Mouse (Mus musculus): Measurements from ENCODE around the gene Olfr519. TPM values are rescaled to one million over a fixed set of nuclear protein-coding genes. Genes with fewer than 3 reads are reported as not detected.

Olfr519 gene
- total RNA-seq (2018; cell fraction: chromatin; rRNA removed), result not detected
- not detected for total RNA-seq (2018; cell fraction: cytosol; rRNA removed)
- not detected for total RNA-seq (2018; cell fraction: nucleus; rRNA removed)
- not detected in 3 replicates for polyA plus RNA-seq (2018)

DNA sequence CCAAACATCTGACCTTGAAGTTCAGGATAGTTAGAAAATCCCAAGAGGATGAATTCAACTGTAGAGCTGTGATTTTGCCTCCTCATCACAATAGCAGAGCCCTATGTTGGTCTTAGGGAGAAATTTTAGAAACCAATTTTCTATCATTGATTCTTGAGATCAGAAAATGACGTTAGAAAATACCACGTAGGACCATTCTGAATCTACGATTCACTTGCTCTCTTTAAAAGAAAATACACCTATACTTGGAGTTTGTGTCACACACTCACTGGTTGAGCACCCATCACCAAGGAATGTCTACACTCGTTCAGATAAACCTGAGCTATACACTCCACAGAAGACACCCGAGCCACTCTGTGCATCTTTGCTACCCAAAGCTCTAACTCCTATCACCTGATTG is at the start of gene Olfr519:
TSS of gene Olfr519 (minus strand) at position 101 of the 400 bp plus-strand sequence.
- Histone ChIP-seq H3K79me2 (ENCODE audit: inconsistent target) (no peaks in the 10 kb centered on the region), H3K27ac (no peak within 1 kb of the TSS), H3K36me3 (ENCODE audit: inconsistent target) (no peaks in the 10 kb centered on the region), H3K4me3 (ENCODE audit: inconsistent target) (no peak within 1 kb of the TSS)
- 94% methylated on average over 5 of the region's 5 CpGs for WGBS (ENCODE audit: missing documents)

DNA sequence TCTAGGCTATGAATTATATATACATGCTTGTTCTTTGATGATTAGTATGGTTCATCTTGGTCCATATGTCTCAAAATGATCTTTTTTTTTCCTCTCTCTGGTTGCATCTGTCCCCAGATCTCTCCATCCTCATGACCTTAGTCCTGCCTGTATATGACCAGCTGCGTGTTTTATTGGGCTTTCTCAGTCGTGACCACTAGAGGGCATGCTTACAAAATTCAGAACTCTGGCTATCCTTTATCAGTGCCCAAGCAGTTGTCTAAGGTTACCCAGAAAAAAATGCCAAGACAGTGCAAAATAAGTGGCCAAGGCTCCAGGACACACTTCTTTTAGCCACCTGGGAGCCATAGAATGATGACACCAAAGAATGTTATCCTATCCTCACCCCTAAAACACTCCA is 49.8 kb upstream of the Olfr519 start:
- H3K4me3 ChIP-seq (ENCODE audit: inconsistent target), result no peak overlapping the region
- 0% methylated on average over 2 of the region's 2 CpGs for WGBS (ENCODE audit: missing documents)
- no peak overlapping the region for H3K27ac ChIP-seq
- no peaks in the 10 kb centered on the region for H3K79me2 ChIP-seq (ENCODE audit: inconsistent target)
- H3K36me3 ChIP-seq (ENCODE audit: inconsistent target), result peaks cover 42% of the 10 kb centered on the region

DNA sequence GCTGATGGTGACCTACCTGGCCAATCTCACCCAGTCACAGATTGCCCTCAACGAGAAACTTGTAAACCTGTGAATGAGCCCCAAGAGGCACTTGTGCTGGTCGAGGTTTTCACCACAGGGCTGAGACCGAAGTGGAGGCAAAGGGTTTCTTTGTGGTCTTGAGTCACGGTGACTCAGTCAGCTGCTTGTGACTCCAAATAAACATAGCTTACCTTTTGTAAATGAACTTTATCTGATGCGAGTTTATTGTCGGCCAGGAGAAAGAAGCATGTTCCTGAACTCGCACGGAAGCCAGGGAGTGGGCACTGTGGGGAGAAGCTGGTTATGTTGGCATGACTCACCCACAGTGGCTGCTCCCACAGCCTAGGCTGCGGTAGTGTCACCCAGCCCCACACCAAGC is 47.2 kb upstream of the Olfr519 start:
- H3K36me3 ChIP-seq (ENCODE audit: inconsistent target), result peaks cover 61% of the 10 kb centered on the region
- peaks cover 12% of the 10 kb centered on the region for H3K79me2 ChIP-seq (ENCODE audit: inconsistent target)
- no peak overlapping the region for H3K4me3 ChIP-seq (ENCODE audit: inconsistent target)
- no peak overlapping the region for H3K27ac ChIP-seq
- 90% methylated on average over 9 of the region's 9 CpGs for WGBS (ENCODE audit: missing documents)

DNA sequence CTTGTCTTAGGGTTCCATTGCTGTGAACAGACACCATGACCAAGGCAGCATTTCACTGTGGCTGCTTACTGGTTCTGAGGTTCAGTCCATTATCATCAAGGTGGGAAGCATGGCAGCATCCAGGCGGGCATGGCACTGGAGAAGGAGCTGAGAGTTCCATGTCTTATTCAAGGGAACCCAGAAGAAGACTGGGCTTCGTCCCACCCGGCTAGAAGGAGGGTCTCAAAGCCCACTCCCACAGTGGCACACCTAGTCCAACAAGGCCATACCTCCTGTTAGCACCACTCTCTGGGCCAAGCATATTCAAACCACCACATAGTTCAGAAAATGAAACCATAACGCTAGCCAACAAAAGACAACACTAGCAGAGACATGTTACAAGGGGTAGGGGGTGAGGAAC is 42.4 kb upstream of the Olfr519 start:
- H3K4me3 ChIP-seq (ENCODE audit: inconsistent target), result no peak overlapping the region
- H3K79me2 ChIP-seq (ENCODE audit: inconsistent target), result peaks cover 31% of the 10 kb centered on the region
- 97% methylated on average over 4 of the region's 4 CpGs for WGBS (ENCODE audit: missing documents)
- H3K27ac ChIP-seq, result no peak overlapping the region
- H3K36me3 ChIP-seq (ENCODE audit: inconsistent target), result peaks cover 45% of the 10 kb centered on the region

DNA sequence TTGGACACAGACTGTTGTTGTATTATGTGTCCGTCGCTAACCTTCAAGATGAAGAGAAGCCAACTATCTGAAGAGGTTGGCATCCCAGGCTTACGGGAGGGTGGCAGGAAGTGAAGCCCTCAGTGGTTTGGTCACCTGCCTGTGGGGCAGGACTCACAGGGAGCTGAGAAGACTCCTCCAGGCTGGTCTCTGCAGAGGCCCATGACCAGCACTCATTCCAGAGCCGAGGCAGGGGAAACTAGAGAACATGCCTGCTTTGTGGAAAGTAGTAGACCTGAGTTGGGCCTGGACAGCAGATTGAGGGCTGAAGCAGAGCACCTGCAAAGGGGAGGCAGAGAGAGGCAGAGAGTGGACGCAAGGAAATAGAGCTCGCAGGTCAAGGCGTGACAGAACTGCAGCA is 41.2 kb upstream of the Olfr519 start:
- WGBS (ENCODE audit: missing documents), result 76% methylated on average over 7 of the region's 7 CpGs
- peaks cover 31% of the 10 kb centered on the region for H3K79me2 ChIP-seq (ENCODE audit: inconsistent target)
- H3K36me3 ChIP-seq (ENCODE audit: inconsistent target), result peaks cover 33% of the 10 kb centered on the region
- H3K27ac ChIP-seq, result no peak overlapping the region
- H3K4me3 ChIP-seq (ENCODE audit: inconsistent target), result peak overlapping the region; percentile 87

DNA sequence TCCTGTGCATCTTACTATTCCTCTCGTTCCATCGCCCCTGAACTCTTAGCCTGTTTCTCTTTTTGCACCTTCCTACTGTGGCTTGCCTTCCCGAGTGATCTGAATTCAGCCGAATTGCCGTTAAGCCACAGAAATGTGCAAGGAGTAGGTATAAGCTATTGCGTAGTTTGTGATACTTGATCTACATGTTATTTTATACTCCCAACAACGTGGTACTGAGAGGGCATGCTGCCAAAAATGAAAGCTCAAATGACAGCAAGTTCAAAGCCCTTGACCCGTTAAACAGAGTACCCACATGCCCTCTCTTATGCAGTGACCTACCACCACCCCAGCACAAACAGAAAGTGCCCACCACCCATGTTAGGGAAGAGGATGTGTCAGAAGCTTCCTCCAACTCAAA is 40.6 kb upstream of the Olfr519 start:
- Histone ChIP-seq H3K36me3 (ENCODE audit: inconsistent target) (peaks cover 27% of the 10 kb centered on the region), H3K79me2 (ENCODE audit: inconsistent target) (peaks cover 31% of the 10 kb centered on the region), H3K27ac (0 out of 2 replicates have a peak overlapping the region, but pooled peaks have one; percentile 15), H3K4me3 (ENCODE audit: inconsistent target) (peak overlapping the region; percentile 87)
- 0% methylated on average over 8 of the region's 8 CpGs for WGBS (ENCODE audit: missing documents)

DNA sequence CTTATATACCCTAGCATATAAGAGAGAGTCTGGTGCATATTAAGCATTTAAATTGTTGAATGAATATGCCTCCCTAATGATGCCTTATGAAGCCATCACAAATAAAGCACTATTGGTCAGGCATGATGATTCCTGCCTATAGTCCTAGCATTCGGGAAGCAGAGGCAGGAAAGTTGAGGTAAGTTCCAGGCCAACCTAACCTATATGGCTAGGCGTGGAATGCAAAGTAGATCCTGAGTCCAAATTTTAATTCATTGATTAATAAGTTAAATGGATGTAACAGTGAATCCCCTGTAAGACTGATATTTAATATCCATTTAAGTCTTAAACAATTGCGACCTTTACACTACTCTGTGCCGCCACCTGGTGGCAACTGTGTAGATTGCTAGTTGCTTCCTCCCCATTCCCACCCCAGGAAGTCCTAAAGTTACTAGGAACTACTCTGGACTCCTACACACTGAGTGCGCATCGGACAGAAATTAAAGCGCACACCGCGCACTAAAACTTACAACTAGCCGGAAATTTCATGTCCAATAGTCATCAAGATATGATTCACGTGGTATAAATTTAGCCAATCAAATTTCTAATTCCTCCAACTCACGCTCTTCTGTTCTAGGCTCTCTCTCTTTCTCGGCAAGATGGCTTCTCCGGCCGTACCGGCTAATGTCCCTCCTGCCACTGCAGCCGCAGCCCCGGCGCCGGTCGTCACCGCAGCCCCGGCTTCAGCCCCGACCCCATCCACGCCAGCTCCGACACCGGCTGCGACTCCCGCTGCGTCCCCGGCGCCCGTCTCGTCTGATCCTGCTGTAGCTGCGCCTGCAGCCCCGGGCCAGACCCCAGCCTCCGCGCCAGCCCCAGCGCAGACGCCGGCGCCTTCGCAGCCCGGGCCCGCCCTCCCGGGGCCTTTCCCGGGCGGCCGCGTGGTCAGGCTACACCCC is 39.8 kb upstream of the Olfr519 start, which contains the start of gene Eif3f:
TSS of gene Eif3f (plus strand) at position 624 of the 938 bp plus-strand sequence.
- 0 out of 2 replicates have a peak within 1 kb of the TSS, but pooled peaks have one; percentile 15 for H3K27ac ChIP-seq
- H3K4me3 ChIP-seq (ENCODE audit: inconsistent target), result peak within 1 kb of the TSS; percentile 87
- H3K79me2 ChIP-seq (ENCODE audit: inconsistent target), result peaks cover 31% of the 10 kb centered on the region
- H3K36me3 ChIP-seq (ENCODE audit: inconsistent target), result peaks cover 19% of the 10 kb centered on the region
- 2% methylated on average over 49 of the region's 50 CpGs for WGBS (ENCODE audit: missing documents)

DNA sequence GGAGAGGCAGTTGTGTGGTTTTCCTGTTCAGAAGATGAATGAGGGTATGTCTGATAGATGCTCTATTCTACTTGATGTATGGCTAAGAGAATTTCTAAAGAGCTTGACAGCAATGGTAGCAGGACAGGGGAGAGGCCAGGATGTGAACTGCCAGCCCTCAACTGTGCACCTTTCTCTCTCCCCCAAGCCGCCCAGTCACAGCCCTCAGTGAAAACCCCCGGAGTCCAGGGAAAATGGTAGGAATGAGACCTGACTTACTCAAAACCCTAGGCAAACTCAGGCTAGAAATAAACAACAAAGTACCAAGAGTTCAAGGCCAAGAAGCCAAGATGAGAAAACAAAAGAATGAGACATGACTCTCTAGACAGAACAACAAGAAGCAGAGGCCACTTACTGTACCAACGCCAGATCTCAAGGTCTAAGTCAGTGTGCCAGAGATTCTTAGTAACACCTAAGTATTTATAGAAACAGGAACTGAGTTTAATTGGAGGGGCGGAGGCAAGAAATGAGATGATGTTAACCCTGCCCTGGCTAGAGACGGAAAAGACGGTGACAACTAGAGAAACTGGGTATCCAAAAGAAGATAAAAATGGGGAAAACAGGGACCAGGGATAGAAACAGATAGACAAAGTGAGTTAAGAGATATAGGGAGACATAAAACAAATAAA is 35.6 kb upstream of the Olfr519 start, which contains the start of gene Nlrp10:
TSS of gene Nlrp10 (minus strand) at position 453 of the 668 bp plus-strand sequence.
- 11% methylated on average over 6 of the region's 6 CpGs for WGBS (ENCODE audit: missing documents)
- Histone ChIP-seq H3K4me3 (ENCODE audit: inconsistent target) (peak within 1 kb of the TSS; percentile 22; the same call in 1 of the 2 replicates), H3K79me2 (ENCODE audit: inconsistent target) (peaks cover 3% of the 10 kb centered on the region), H3K36me3 (ENCODE audit: inconsistent target) (no peaks in the 10 kb centered on the region), H3K27ac (peak within 1 kb of the TSS; percentile 35; the same call in 1 of the 2 replicates)

DNA sequence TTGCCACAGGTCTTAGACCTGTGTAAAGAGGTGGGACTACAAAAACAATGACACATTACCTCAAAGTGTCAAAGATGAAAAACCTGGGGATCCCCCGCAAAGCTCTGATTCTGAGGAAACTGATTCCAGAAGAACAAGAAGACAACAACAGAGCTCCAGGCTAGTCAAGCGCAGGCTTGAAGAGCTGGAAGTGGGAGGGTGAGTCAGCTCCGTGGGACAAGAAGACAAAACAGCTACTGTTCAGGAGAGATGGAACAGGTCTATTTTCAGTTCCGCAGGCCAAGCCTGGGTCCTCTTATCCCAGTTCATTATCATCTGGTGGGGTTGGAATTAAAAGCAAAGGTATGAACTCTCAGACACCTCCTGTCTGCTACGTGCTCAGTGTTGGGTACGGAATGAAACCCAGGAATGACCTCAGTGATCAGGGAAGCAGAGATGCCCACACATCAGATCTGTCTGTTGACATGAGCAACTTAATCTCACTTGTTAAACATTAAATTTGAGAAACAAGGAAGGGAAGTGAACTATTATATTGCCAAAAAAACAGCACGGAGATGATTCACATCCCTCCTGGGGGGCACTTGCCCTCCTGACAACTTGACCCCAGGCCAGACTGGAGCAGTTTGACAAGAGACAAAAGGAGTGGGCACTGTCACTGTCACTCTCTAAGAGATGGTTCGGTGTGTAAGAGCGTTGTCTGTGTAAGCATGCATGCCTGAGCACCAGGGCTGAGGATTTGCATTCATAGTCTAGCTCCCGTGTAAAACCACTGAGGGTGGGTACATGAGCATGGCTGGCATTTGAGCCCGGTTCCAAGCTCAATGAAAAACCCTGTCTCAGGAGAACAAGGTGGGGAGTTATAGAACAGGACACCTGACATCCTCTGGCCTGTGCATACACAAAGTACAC is 34.3 kb upstream of the Olfr519 start:
- no peaks in the 10 kb centered on the region for H3K36me3 ChIP-seq (ENCODE audit: inconsistent target)
- no peak overlapping the region for H3K27ac ChIP-seq
- H3K79me2 ChIP-seq (ENCODE audit: inconsistent target), result no peaks in the 10 kb centered on the region
- H3K4me3 ChIP-seq (ENCODE audit: inconsistent target), result no peak overlapping the region
- whole genome bisulfite sequencing (ENCODE audit: missing documents), result 90% methylated on average over 11 of the region's 11 CpGs

DNA sequence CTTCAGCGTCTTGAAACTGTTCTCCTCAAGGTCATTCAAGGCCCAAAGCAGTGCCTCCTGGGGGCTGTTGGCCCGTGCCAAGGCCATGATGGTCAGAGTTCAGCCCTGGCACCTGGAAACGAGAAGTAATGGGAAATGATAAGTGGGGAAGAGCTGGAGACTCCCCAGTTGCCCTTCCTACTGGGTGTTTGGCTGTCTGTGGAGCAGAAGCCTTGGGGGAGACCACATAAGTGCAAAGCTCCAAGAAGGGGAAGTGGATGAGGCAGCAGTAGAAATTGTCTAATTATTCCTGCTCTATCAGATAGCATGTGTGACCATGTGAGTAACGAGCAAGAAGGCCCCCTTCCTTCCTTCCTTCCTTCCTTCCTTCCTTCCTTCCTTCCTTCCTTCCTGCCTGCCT is 32.8 kb upstream of the Olfr519 start:
- Histone ChIP-seq H3K27ac (no peak overlapping the region), H3K79me2 (ENCODE audit: inconsistent target) (no peaks in the 10 kb centered on the region), H3K36me3 (ENCODE audit: inconsistent target) (no peaks in the 10 kb centered on the region), H3K4me3 (ENCODE audit: inconsistent target) (no peak overlapping the region)
- 51% methylated on average over 3 of the region's 4 CpGs for WGBS (ENCODE audit: missing documents)

DNA sequence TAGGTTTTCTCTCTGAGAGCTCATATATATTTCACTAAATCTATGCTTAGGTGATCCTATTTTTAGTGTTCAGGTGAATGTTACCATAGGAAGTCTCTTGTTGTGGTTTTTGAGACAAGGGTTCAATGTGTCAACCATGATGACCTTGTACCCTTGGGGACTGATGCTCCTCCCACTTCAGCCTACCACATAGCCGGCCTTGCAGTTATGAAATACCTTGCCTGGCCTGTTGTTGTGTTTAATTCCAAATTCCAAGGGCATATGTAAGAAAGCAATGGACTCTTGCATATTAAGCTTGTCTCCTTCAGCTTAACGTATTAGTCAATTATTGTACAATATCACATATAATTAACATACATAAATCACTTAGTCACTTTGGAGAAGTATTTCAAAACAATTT is 9.7 kb upstream of the Olfr519 start:
- Histone ChIP-seq H3K27ac (no peak overlapping the region), H3K79me2 (ENCODE audit: inconsistent target) (no peaks in the 10 kb centered on the region), H3K4me3 (ENCODE audit: inconsistent target) (no peak overlapping the region), H3K36me3 (ENCODE audit: inconsistent target) (no peaks in the 10 kb centered on the region)
- WGBS (ENCODE audit: missing documents), result 77% methylated on average over 2 of the region's 2 CpGs

DNA sequence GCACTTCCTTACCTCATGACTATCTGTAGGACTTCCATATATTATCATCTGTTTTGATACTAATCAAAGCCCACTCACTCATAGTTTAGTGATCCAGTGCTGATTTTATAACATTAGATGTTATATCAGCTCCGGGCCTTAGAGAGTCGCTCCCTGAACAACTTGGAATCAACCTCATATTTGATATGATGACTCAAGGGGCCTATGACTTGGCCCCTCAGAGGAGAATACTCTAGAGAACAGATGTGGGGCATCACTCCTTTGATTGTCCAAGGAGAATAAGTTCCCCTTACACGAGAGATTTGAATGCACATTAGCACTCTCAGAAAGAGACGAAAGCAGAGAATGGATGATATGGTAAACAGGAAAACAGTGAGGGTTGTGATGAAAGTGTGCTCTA is 9.3 kb downstream of the Olfr519 start, which contains the start of gene Olfr518:
TSS of gene Olfr518 (minus strand) at position 101 of the 400 bp plus-strand sequence.
- Histone ChIP-seq H3K4me3 (ENCODE audit: inconsistent target) (no peak within 1 kb of the TSS), H3K27ac (no peak within 1 kb of the TSS), H3K36me3 (ENCODE audit: inconsistent target) (no peaks in the 10 kb centered on the region), H3K79me2 (ENCODE audit: inconsistent target) (no peaks in the 10 kb centered on the region)
- 72% methylated on average over 4 of the region's 4 CpGs for WGBS (ENCODE audit: missing documents)

DNA sequence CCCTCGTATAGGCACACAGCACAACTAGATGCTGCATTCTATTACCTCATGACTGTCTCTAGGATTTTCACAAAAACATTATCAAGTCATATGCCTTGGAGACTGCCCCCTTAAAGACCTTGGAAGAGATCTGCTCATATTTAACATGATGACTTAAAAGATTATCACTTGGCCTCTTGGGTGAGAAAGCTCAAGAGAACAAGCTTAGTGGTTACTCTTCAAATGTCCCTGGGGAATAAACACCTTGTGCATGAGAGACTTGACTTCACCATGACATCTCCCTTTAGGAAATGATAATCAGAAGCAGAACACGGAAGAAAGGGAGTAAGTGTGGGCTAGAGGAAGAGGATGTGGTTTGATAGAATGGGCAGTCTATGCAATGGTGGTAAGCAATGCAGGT is 21.9 kb downstream of the Olfr519 start, which contains the start of gene Olfr517:
TSS of gene Olfr517 (minus strand) at position 101 of the 400 bp plus-strand sequence.
- Histone ChIP-seq H3K79me2 (ENCODE audit: inconsistent target) (no peaks in the 10 kb centered on the region), H3K4me3 (ENCODE audit: inconsistent target) (no peak within 1 kb of the TSS), H3K27ac (no peak within 1 kb of the TSS), H3K36me3 (ENCODE audit: inconsistent target) (no peaks in the 10 kb centered on the region)
- WGBS (ENCODE audit: missing documents), result 59% methylated on average over 2 of the region's 2 CpGs

DNA sequence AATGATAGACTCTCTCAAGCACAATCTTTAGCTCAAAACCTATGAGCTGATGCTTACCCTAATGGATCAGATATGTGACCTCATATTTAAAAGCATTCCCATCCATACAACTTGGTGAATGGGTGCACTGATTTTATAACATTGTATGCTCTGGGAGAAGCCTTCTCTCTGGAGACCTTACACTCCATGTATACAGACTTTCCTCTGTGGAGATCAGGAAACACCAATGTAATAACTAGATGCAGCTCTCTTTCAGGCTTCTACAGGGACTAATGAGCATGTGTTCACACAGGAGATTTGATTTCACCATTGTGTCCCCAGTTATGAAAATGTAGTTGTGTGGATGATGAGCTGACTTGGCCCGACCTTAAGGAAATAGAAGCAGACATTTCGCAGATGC is 43.8 kb downstream of the Olfr519 start, which contains the start of gene Olfr516:
TSS of gene Olfr516 (minus strand) at position 101 of the 400 bp plus-strand sequence.
- WGBS (ENCODE audit: missing documents), result 90% methylated on average over 2 of the region's 2 CpGs
- no peaks in the 10 kb centered on the region for H3K36me3 ChIP-seq (ENCODE audit: inconsistent target)
- H3K4me3 ChIP-seq (ENCODE audit: inconsistent target), result no peak within 1 kb of the TSS
- H3K27ac ChIP-seq, result no peak within 1 kb of the TSS
- no peaks in the 10 kb centered on the region for H3K79me2 ChIP-seq (ENCODE audit: inconsistent target)

Data from macrophage (primary cell).